Mouse (Mus musculus): ENCODE measurements at regions not wholly inside any gene's neighbourhood (a gene's known extent, or its start where the extent isn't known, plus 50 kb on each side); places are given as distances from the start of the nearest gene placed in this dataset.
"Not testable (repeated sequence)": the region's sequence is repeated elsewhere in the genome, so short reads cannot be mapped to it uniquely, and the experiment has no call there.

DNA sequence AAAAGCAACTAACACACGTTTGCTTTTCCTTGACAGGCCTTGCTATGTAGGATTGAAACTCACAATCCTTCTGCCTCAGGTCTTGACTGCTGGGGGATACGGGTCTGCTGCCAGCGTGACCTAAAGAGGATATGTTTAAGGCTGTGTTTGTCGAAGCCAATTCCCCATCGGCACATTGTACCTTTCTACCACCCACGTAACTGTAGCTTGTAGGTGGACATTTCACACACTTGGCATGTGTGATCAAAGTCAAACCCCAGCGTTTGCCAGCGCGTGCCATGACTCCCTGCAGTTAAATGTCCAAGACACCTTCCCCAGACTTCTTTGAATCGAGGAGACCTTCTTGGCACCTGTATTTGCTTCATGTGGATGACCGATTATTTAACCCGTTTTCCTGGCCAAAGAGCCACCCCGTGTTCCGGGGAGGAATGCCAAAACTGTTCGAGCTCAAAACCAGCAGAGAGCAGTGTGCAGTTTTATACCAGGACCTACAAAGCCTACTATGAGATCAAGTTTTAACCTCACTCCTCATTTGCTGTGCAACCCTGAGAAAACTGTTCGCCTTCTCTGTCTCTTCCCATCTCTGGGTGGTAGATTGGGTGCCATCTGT is 395.4 kb upstream of the Zfp507 start:
- DNase-seq (ENCODE audit: low spot score) = no peak
- no peaks in the 10 kb centered on the region for H3K27me3 ChIP-seq (ENCODE audit: control insufficient read depth, insufficient read depth, low read length)
- WGBS = 94% methylated on average over 16 of the region's 16 CpGs

GRCm38 (mm10) chr7:36196154-36196720 is 393.4 kb upstream of the Zfp507 start:
- ATAC-seq (ENCODE audit: low FRiP score) (peak; percentile 70), DNase-seq (ENCODE audit: low spot score) (peak; percentile 38)
- Histone ChIP-seq H3K4me1 (replicated peaks; ENCODE audit: control insufficient read depth, insufficient read depth, low read length) (no peaks in the 10 kb centered on the region), H3K27ac (ENCODE audit: low read depth, low read length) (no peak overlapping the region), H3K27me3 (ENCODE audit: control insufficient read depth, insufficient read depth, low read length) (no peaks in the 10 kb centered on the region), H3K4me2 (replicated peaks; ENCODE audit: low read depth, low read length) (no peak overlapping the region), H3K9me3 (ENCODE audit: control insufficient read depth, low read length) (no peaks in the 10 kb centered on the region), H3K9ac (ENCODE audit: low read depth, low read length) (no peak overlapping the region), H3K36me3 (ENCODE audit: control insufficient read depth, insufficient read depth, low read length) (no peaks in the 10 kb centered on the region), H3K4me3 (ENCODE audit: low read depth, low read length) (no peak overlapping the region)
- WGBS = 58% methylated on average over 18 of the region's 18 CpGs

More for the DNA sequence above, 395.4 kb upstream of the Zfp507 start:
- Histone ChIP-seq H3K4me1 (replicated peaks; ENCODE audit: control insufficient read depth, insufficient read depth, low read length) (no peaks in the 10 kb centered on the region), H3K27ac (ENCODE audit: low read depth, low read length) (no peak overlapping the region), H3K36me3 (ENCODE audit: control insufficient read depth, insufficient read depth, low read length) (no peaks in the 10 kb centered on the region), H3K9ac (ENCODE audit: low read depth, low read length) (no peak overlapping the region), H3K9me3 (ENCODE audit: control insufficient read depth, low read length) (no peaks in the 10 kb centered on the region), H3K4me2 (replicated peaks; ENCODE audit: low read depth, low read length) (no peak overlapping the region), H3K4me3 (ENCODE audit: low read depth, low read length) (no peak overlapping the region)
- no peak for ATAC-seq (ENCODE audit: low FRiP score)

DNA sequence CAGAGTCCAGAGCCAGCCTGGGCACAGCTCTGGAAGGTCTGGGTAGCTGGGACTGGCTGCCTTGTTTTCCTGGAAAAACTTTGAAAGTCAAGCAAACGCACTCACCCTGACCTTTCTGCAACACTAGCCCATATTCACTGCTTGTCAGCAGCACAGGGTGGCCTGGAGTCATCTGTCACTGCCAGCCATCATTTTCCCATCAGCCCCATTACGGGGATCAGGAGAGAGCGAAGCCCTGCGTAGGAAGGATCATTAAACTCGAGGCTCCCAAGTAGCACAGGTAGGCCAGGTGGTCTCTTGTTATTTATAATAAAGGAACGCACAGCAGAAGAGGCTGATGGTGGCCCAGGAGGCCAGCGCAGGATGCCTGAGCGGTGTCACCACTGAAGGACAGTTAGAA is 389.8 kb upstream of the Zfp507 start:
- Histone ChIP-seq H3K9ac (ENCODE audit: low read depth, low read length) (no peak overlapping the region), H3K4me3 (ENCODE audit: low read depth, low read length) (no peak overlapping the region), H3K9me3 (ENCODE audit: control insufficient read depth, low read length) (no peaks in the 10 kb centered on the region), H3K27me3 (ENCODE audit: control insufficient read depth, insufficient read depth, low read length) (no peaks in the 10 kb centered on the region), H3K36me3 (ENCODE audit: control insufficient read depth, insufficient read depth, low read length) (no peaks in the 10 kb centered on the region), H3K4me2 (replicated peaks; ENCODE audit: low read depth, low read length) (no peak overlapping the region), H3K4me1 (replicated peaks; ENCODE audit: control insufficient read depth, insufficient read depth, low read length) (no peaks in the 10 kb centered on the region), H3K27ac (ENCODE audit: low read depth, low read length) (no peak overlapping the region)
- DNase-seq (ENCODE audit: low spot score) (no peak), ATAC-seq (ENCODE audit: low FRiP score) (no peak)
- 66% methylated on average over 8 of the region's 8 CpGs for WGBS

DNA sequence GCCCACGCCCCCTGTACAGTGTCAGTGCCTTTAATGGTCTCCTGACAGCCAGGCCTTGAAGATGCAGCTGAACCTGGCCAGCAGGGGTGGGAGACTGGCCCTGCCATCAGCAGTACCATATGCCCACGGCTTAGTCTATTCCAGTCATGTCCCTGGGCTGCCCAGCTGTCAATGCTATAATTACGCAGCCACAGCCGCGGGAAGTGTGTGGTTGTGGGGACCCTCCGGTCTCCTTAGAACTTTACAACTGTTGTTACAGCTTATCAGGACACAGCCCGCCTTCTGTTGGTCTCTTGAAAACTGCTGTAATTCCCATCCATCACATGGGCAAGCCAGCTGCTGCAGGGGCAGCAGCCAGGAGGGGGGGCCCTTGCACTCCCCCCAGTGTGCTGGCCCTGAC is 375.1 kb upstream of the Zfp507 start:
- no peaks in the 10 kb centered on the region for H3K36me3 ChIP-seq (ENCODE audit: control insufficient read depth, insufficient read depth, low read length)

DNA sequence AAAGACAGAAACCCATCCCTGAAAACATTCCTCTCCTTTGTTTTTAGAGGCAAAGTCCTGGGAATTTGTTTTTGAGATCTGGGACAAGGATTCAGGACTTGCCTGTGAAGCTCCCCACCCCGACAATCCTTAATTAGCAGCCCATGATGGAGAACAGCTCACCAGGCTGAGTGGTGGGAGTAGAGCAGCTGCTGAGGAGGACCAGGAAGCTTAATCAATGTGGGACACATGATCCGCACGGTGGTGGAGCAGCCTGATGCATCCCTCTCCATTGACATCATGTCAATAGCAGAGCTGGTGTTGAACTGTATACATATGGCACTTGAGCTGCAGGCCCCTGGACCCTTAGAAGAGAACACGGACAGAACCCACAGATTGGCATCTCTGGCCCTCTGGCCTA is 372.5 kb upstream of the Zfp507 start:
- Histone ChIP-seq H3K4me1 (replicated peaks; ENCODE audit: control insufficient read depth, insufficient read depth, low read length) (no peaks in the 10 kb centered on the region), H3K27ac (ENCODE audit: low read depth, low read length) (no peak overlapping the region), H3K4me3 (ENCODE audit: low read depth, low read length) (no peak overlapping the region), H3K27me3 (ENCODE audit: control insufficient read depth, insufficient read depth, low read length) (no peaks in the 10 kb centered on the region), H3K36me3 (ENCODE audit: control insufficient read depth, insufficient read depth, low read length) (no peaks in the 10 kb centered on the region), H3K9ac (ENCODE audit: low read depth, low read length) (no peak overlapping the region), H3K9me3 (ENCODE audit: control insufficient read depth, low read length) (no peaks in the 10 kb centered on the region), H3K4me2 (replicated peaks; ENCODE audit: low read depth, low read length) (no peak overlapping the region)
- no peak for DNase-seq (ENCODE audit: low spot score)
- no peak for ATAC-seq (ENCODE audit: low FRiP score)
- WGBS = 86% methylated on average over 4 of the region's 4 CpGs

More for the DNA sequence above, 375.1 kb upstream of the Zfp507 start:
- ATAC-seq (ENCODE audit: low FRiP score) (no peak), DNase-seq (ENCODE audit: low spot score) (no peak)
- 67% methylated on average over 7 of the region's 7 CpGs for WGBS
- Histone ChIP-seq H3K9me3 (ENCODE audit: control insufficient read depth, low read length) (no peaks in the 10 kb centered on the region), H3K27me3 (ENCODE audit: control insufficient read depth, insufficient read depth, low read length) (no peaks in the 10 kb centered on the region), H3K27ac (ENCODE audit: low read depth, low read length) (no peak overlapping the region), H3K4me1 (replicated peaks; ENCODE audit: control insufficient read depth, insufficient read depth, low read length) (no peaks in the 10 kb centered on the region), H3K4me2 (replicated peaks; ENCODE audit: low read depth, low read length) (no peak overlapping the region), H3K9ac (ENCODE audit: low read depth, low read length) (no peak overlapping the region), H3K4me3 (ENCODE audit: low read depth, low read length) (no peak overlapping the region)

DNA sequence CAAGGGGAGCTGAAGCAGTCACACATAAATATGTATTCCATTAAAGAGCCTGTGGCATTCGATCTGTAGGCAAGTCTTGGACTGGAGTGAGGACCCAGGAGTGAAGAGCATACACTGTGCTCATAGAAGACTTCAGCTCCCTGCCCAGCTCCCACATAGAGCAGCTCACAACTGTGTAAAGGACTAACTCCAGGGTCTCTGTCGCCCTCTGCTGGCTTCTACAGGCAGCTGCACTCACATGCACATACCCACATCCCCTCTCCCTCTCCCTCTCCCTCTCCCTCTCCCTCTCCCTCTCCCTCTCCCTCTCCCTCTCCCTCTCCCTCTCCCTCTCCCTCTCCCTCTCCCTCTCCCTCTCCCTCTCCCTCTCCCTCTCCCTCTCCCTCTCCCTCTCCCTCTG is 369.7 kb upstream of the Zfp507 start:
- DNase-seq (ENCODE audit: low spot score); H3K27me3 ChIP-seq (ENCODE audit: control insufficient read depth, insufficient read depth, low read length); H3K4me2 ChIP-seq (replicated peaks; ENCODE audit: low read depth, low read length); H3K27ac ChIP-seq (ENCODE audit: low read depth, low read length); ATAC-seq (ENCODE audit: low FRiP score); H3K4me1 ChIP-seq (replicated peaks; ENCODE audit: control insufficient read depth, insufficient read depth, low read length); H3K9me3 ChIP-seq (ENCODE audit: control insufficient read depth, low read length); H3K4me3 ChIP-seq (ENCODE audit: low read depth, low read length); H3K36me3 ChIP-seq (ENCODE audit: control insufficient read depth, insufficient read depth, low read length); H3K9ac ChIP-seq (ENCODE audit: low read depth, low read length): not testable (repeated sequence)
- WGBS = 61% methylated on average over 2 of the region's 2 CpGs

DNA sequence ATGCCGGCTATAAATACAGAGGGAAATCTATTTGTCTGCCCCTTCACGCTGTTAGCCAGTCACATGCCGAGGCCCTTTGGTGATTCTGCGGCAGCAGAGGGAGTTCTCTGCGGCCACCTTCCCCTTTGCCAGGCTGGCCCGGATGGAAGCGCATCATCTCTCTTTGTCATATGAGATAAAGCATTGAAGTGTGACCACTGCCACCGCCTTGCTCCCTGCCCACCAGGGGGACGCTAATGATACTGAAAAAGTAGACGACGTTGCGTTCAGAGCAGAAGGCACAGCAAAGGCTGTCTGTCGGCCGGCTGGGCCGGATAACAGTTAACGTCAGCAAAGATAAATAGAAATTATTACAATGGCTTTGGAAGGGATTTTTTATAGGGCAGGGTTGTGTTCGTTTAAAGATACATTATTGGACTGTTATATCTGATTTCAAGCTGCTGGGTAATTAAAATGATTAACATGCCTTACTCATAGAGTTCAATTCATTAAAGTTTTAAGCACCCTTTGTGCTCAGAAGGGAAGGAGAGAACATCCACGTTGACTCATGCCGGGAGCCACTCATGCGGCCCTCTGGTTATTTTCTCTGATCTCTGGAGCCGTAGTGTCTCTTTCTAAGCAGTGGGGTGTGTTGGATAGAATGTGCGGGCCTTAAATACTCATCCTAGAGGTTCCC is 354.6 kb upstream of the Zfp507 start:
- 57% methylated on average over 22 of the region's 22 CpGs for WGBS
- H3K9me3 ChIP-seq (ENCODE audit: control insufficient read depth, low read length) = no peaks in the 10 kb centered on the region
- DNase-seq (ENCODE audit: low spot score) (no peak), ATAC-seq (ENCODE audit: low FRiP score) (no peak)
- no peak overlapping the region for H3K4me2 ChIP-seq (replicated peaks; ENCODE audit: low read depth, low read length)
- no peak overlapping the region for H3K4me3 ChIP-seq (ENCODE audit: low read depth, low read length)
- no peak overlapping the region for H3K27ac ChIP-seq (ENCODE audit: low read depth, low read length)
- no peaks in the 10 kb centered on the region for H3K36me3 ChIP-seq (ENCODE audit: control insufficient read depth, insufficient read depth, low read length)
- no peaks in the 10 kb centered on the region for H3K27me3 ChIP-seq (ENCODE audit: control insufficient read depth, insufficient read depth, low read length)
- H3K9ac ChIP-seq (ENCODE audit: low read depth, low read length) = no peak overlapping the region
- H3K4me1 ChIP-seq (replicated peaks; ENCODE audit: control insufficient read depth, insufficient read depth, low read length) = no peaks in the 10 kb centered on the region

- 77% methylated on average over 12 of the region's 12 CpGs for WGBS
- Histone ChIP-seq H3K4me2 (replicated peaks; ENCODE audit: low read depth, low read length) (no peak overlapping the region), H3K9ac (ENCODE audit: low read depth, low read length) (no peak overlapping the region), H3K9me3 (ENCODE audit: control insufficient read depth, low read length) (no peaks in the 10 kb centered on the region), H3K36me3 (ENCODE audit: control insufficient read depth, insufficient read depth, low read length) (no peaks in the 10 kb centered on the region), H3K27ac (ENCODE audit: low read depth, low read length) (no peak overlapping the region), H3K4me3 (ENCODE audit: low read depth, low read length) (no peak overlapping the region), H3K4me1 (replicated peaks; ENCODE audit: control insufficient read depth, insufficient read depth, low read length) (no peaks in the 10 kb centered on the region), H3K27me3 (ENCODE audit: control insufficient read depth, insufficient read depth, low read length) (no peaks in the 10 kb centered on the region)
- no peak for ATAC-seq (ENCODE audit: low FRiP score)
- DNase-seq (ENCODE audit: low spot score) = no peak
Measured at GRCm38 (mm10) chr7:36156595-36156994, 353.8 kb upstream of the Zfp507 start.

GRCm38 (mm10) chr7:36155576-36155975 is 352.8 kb upstream of the Zfp507 start:
- H3K27me3 ChIP-seq (ENCODE audit: control insufficient read depth, insufficient read depth, low read length) = no peaks in the 10 kb centered on the region
- H3K27ac ChIP-seq (ENCODE audit: low read depth, low read length) = no peak overlapping the region
- ATAC-seq (ENCODE audit: low FRiP score) = no peak
- H3K4me3 ChIP-seq (ENCODE audit: low read depth, low read length) = no peak overlapping the region
- 67% methylated on average over 2 of the region's 2 CpGs for WGBS
- H3K4me2 ChIP-seq (replicated peaks; ENCODE audit: low read depth, low read length) = no peak overlapping the region
- H3K9me3 ChIP-seq (ENCODE audit: control insufficient read depth, low read length) = no peaks in the 10 kb centered on the region
- no peaks in the 10 kb centered on the region for H3K4me1 ChIP-seq (replicated peaks; ENCODE audit: control insufficient read depth, insufficient read depth, low read length)
- DNase-seq (ENCODE audit: low spot score) = no peak
- H3K9ac ChIP-seq (ENCODE audit: low read depth, low read length) = no peak overlapping the region
- H3K36me3 ChIP-seq (ENCODE audit: control insufficient read depth, insufficient read depth, low read length) = no peaks in the 10 kb centered on the region

Data from hindbrain, embryonic 11.5 days (tissue).